Mouse (Mus musculus): Measurements from ENCODE around the gene Pex14.

Pex14 gene

GRCm38 (mm10) chr4:148979837-148980236, 119.8 kb downstream of the Pex14 start:
- DNase-seq, result no peak

- DNase-seq, result no peak
These were observed 120.8 kb downstream of the Pex14 start for GRCm38 (mm10) chr4:148978926-148979325.

GRCm38 (mm10) chr4:148978221-148978855, 121.3 kb downstream of the Pex14 start:
- DNase-seq, result no peak

- no peak for DNase-seq
These were observed 124.8 kb downstream of the Pex14 start for GRCm38 (mm10) chr4:148974833-148975232.

- no peak for DNase-seq
These were observed 126.3 kb downstream of the Pex14 start for GRCm38 (mm10) chr4:148973387-148973786.

- DNase-seq, result no peak
These were observed 127.0 kb downstream of the Pex14 start for GRCm38 (mm10) chr4:148972707-148973106.

GRCm38 (mm10) chr4:148971613-148972242, 127.9 kb downstream of the Pex14 start:
- DNase-seq, result no peak

GRCm38 (mm10) chr4:148970742-148971141, 128.9 kb downstream of the Pex14 start:
- no peak for DNase-seq

- DNase-seq, result no peak
These were observed 130.1 kb downstream of the Pex14 start for GRCm38 (mm10) chr4:148969610-148970009.

GRCm38 (mm10) chr4:148968859-148969258, 130.8 kb downstream of the Pex14 start:
- DNase-seq, result no peak

- peak; percentile 41 for DNase-seq
These were observed 133.5 kb downstream of the Pex14 start for GRCm38 (mm10) chr4:148966132-148966531.

- DNase-seq, result no peak
These were observed 134.9 kb downstream of the Pex14 start for GRCm38 (mm10) chr4:148964541-148965310.

GRCm38 (mm10) chr4:148962096-148962495, 137.6 kb downstream of the Pex14 start:
- no peak for DNase-seq

- no peak for DNase-seq
These were observed 138.6 kb downstream of the Pex14 start for GRCm38 (mm10) chr4:148961081-148961480.

- no peak for DNase-seq
These were observed 139.7 kb downstream of the Pex14 start for GRCm38 (mm10) chr4:148960011-148960410.

- DNase-seq, result no peak
These were observed 144.4 kb downstream of the Pex14 start for GRCm38 (mm10) chr4:148955131-148955813.

- peak; percentile 56 for DNase-seq
These were observed 147.1 kb downstream of the Pex14 start for GRCm38 (mm10) chr4:148952328-148953222.

- peak; percentile 60 for DNase-seq
These were observed 147.8 kb downstream of the Pex14 start for GRCm38 (mm10) chr4:148951821-148952291.

GRCm38 (mm10) chr4:148950932-148951650, 148.6 kb downstream of the Pex14 start:
- DNase-seq, result peak; percentile 51

GRCm38 (mm10) chr4:148950487-148950886, 149.2 kb downstream of the Pex14 start:
- no peak for DNase-seq

- DNase-seq, result no peak
These were observed 151.8 kb downstream of the Pex14 start for GRCm38 (mm10) chr4:148947833-148948388.
